Mouse (Mus musculus): ENCODE measurements around the gene Nolc1. TPM values are rescaled to one million over a fixed set of nuclear protein-coding genes. Genes with fewer than 3 reads are reported as not detected.

Nolc1 gene
- polyA plus RNA-seq, 1 experiment: 3.1 TPM

GRCm38 (mm10) chr19:46099561-46099960 lies 23.9 kb downstream of the Nolc1 start:
- 0 out of 2 replicates have a peak, but pooled peaks cover 2% of the 10 kb centered on the region for H3K27me3 ChIP-seq (ENCODE audit: control insufficient read depth)
- H3K4me1 ChIP-seq (ENCODE audit: control insufficient read depth): no peaks in the 10 kb centered on the region
- no peak overlapping the region for H3K4me3 ChIP-seq (replicated peaks)
- TF ChIP-seq TAL1 (IDR thresholded peaks at IDR 0.05; ENCODE audit: low read length) (no peak), GATA1 (IDR thresholded peaks at IDR 0.05; ENCODE audit: low read length) (no peak)
- no peaks in the 10 kb centered on the region for H3K36me3 ChIP-seq (ENCODE audit: control insufficient read depth)
- peaks cover 3% of the 10 kb centered on the region; the same call in 1 of the 2 replicates for H3K9me3 ChIP-seq (ENCODE audit: control insufficient read depth, low read length)

GRCm38 (mm10) chr19:46103437-46104186 lies 27.9 kb downstream of the Nolc1 start:
- H3K9me3 ChIP-seq (ENCODE audit: control insufficient read depth, low read length): peaks cover 3% of the 10 kb centered on the region; the same call in 1 of the 2 replicates
- no peaks in the 10 kb centered on the region for H3K36me3 ChIP-seq (ENCODE audit: control insufficient read depth)
- H3K4me3 ChIP-seq (replicated peaks): no peak overlapping the region
- peaks cover 3% of the 10 kb centered on the region for H3K4me1 ChIP-seq (ENCODE audit: control insufficient read depth)
- H3K27me3 ChIP-seq (ENCODE audit: control insufficient read depth): 0 out of 2 replicates have a peak, but pooled peaks cover 2% of the 10 kb centered on the region
- no peak for TF ChIP-seq TAL1 (IDR thresholded peaks at IDR 0.05; ENCODE audit: low read length)

GRCm38 (mm10) chr19:46104187-46104557 lies 28.5 kb downstream of the Nolc1 start:
- H3K36me3 ChIP-seq (ENCODE audit: control insufficient read depth): no peaks in the 10 kb centered on the region
- 0 out of 2 replicates have a peak, but pooled peaks cover 2% of the 10 kb centered on the region for H3K27me3 ChIP-seq (ENCODE audit: control insufficient read depth)
- H3K4me1 ChIP-seq (ENCODE audit: control insufficient read depth): peaks cover 3% of the 10 kb centered on the region
- peaks cover 3% of the 10 kb centered on the region; the same call in 1 of the 2 replicates for H3K9me3 ChIP-seq (ENCODE audit: control insufficient read depth, low read length)
- TF ChIP-seq TAL1 (IDR thresholded peaks at IDR 0.05; ENCODE audit: low read length) (no peak), GATA1 (IDR thresholded peaks at IDR 0.05; ENCODE audit: low read length) (no peak)
- no peak overlapping the region for H3K4me3 ChIP-seq (replicated peaks)

- Histone ChIP-seq H3K36me3 (ENCODE audit: control insufficient read depth) (no peaks in the 10 kb centered on the region), H3K9me3 (ENCODE audit: control insufficient read depth, low read length) (no peaks in the 10 kb centered on the region), H3K4me3 (replicated peaks) (no peak overlapping the region), H3K4me1 (ENCODE audit: control insufficient read depth) (peaks cover 3% of the 10 kb centered on the region), H3K27me3 (ENCODE audit: control insufficient read depth) (no peaks in the 10 kb centered on the region)
- no peak for TF ChIP-seq GATA1 (IDR thresholded peaks at IDR 0.05; ENCODE audit: low read length)
- TF ChIP-seq TAL1 (IDR thresholded peaks at IDR 0.05; ENCODE audit: low read length): no peak
Measured at GRCm38 (mm10) chr19:46110214-46110613, 34.6 kb downstream of the Nolc1 start.

- Histone ChIP-seq H3K36me3 (ENCODE audit: control insufficient read depth) (no peaks in the 10 kb centered on the region), H3K9me3 (ENCODE audit: control insufficient read depth, low read length) (no peaks in the 10 kb centered on the region), H3K4me1 (ENCODE audit: control insufficient read depth) (peaks cover 3% of the 10 kb centered on the region), H3K4me3 (replicated peaks) (no peak overlapping the region), H3K27me3 (ENCODE audit: control insufficient read depth) (no peaks in the 10 kb centered on the region)
- no peak for TF ChIP-seq GATA1 (IDR thresholded peaks at IDR 0.05; ENCODE audit: low read length)
- no peak for TF ChIP-seq TAL1 (IDR thresholded peaks at IDR 0.05; ENCODE audit: low read length)
Measured at GRCm38 (mm10) chr19:46110781-46111180, 35.1 kb downstream of the Nolc1 start.

- Histone ChIP-seq H3K4me3 (replicated peaks) (no peak overlapping the region), H3K36me3 (ENCODE audit: control insufficient read depth) (no peaks in the 10 kb centered on the region), H3K27me3 (ENCODE audit: control insufficient read depth) (no peaks in the 10 kb centered on the region), H3K4me1 (ENCODE audit: control insufficient read depth) (peaks cover 7% of the 10 kb centered on the region), H3K9me3 (ENCODE audit: control insufficient read depth, low read length) (no peaks in the 10 kb centered on the region)
- no peak for TF ChIP-seq TAL1 (IDR thresholded peaks at IDR 0.05; ENCODE audit: low read length)
- no peak for TF ChIP-seq GATA1 (IDR thresholded peaks at IDR 0.05; ENCODE audit: low read length)
Measured at GRCm38 (mm10) chr19:46114617-46115016, 39.0 kb downstream of the Nolc1 start.

GRCm38 (mm10) chr19:46119458-46119857 lies 43.8 kb downstream of the Nolc1 start:
- TF ChIP-seq TAL1 (IDR thresholded peaks at IDR 0.05; ENCODE audit: low read length): peak; percentile 33; the same call in 1 of the 3 replicates
- TF ChIP-seq GATA1 (IDR thresholded peaks at IDR 0.05; ENCODE audit: low read length): no peak
- H3K27me3 ChIP-seq (ENCODE audit: control insufficient read depth): no peaks in the 10 kb centered on the region
- H3K9me3 ChIP-seq (ENCODE audit: control insufficient read depth, low read length): no peaks in the 10 kb centered on the region
- H3K36me3 ChIP-seq (ENCODE audit: control insufficient read depth): no peaks in the 10 kb centered on the region
- H3K4me1 ChIP-seq (ENCODE audit: control insufficient read depth): peaks cover 8% of the 10 kb centered on the region
- no peak overlapping the region for H3K4me3 ChIP-seq (replicated peaks)

GRCm38 (mm10) chr19:46120872-46121271 lies 45.2 kb downstream of the Nolc1 start:
- Histone ChIP-seq H3K4me3 (replicated peaks) (no peak overlapping the region), H3K36me3 (ENCODE audit: control insufficient read depth) (no peaks in the 10 kb centered on the region), H3K9me3 (ENCODE audit: control insufficient read depth, low read length) (no peaks in the 10 kb centered on the region), H3K4me1 (ENCODE audit: control insufficient read depth) (peaks cover 8% of the 10 kb centered on the region), H3K27me3 (ENCODE audit: control insufficient read depth) (no peaks in the 10 kb centered on the region)
- TF ChIP-seq TAL1 (IDR thresholded peaks at IDR 0.05; ENCODE audit: low read length) (no peak), GATA1 (IDR thresholded peaks at IDR 0.05; ENCODE audit: low read length) (no peak)

- Histone ChIP-seq H3K4me1 (ENCODE audit: control insufficient read depth) (peaks cover 8% of the 10 kb centered on the region), H3K27me3 (ENCODE audit: control insufficient read depth) (peaks cover 15% of the 10 kb centered on the region), H3K9me3 (ENCODE audit: control insufficient read depth, low read length) (no peaks in the 10 kb centered on the region), H3K36me3 (ENCODE audit: control insufficient read depth) (no peaks in the 10 kb centered on the region), H3K4me3 (replicated peaks) (no peak overlapping the region)
- no peak for TF ChIP-seq TAL1 (IDR thresholded peaks at IDR 0.05; ENCODE audit: low read length)
- no peak for TF ChIP-seq GATA1 (IDR thresholded peaks at IDR 0.05; ENCODE audit: low read length)
Measured at GRCm38 (mm10) chr19:46123876-46124275, 48.2 kb downstream of the Nolc1 start.

Measured in erythroblast, embryonic 14.5 days (primary cell).